ENCODE assay signal across 8 mouse cellular contexts in the genomic region with DNA sequence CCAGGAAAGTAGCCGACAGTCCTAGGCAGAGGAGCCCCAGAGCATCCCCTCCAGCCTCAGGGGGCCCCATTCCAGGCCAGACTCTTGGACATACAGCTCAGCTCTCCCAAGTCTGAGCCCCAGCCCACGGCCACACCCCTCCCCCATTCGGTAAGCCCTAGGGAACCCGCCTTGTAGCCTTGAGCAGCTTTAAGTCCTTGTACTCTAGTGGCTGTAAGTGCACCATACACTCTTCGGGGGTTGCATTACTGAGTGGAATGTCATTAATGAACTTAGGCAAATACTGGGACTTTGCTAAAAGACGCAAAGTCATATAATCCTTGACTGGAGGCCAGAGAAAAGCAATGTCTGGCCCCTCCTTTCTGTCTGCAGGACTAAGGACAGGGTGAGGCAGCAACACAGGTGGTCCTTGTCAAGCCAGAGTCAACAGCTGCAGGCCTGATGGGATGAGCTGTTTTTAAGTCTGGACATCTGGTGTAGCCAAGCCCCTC. TPM values are rescaled to one million over a fixed set of nuclear protein-coding genes. Genes with fewer than 3 reads are reported as not detected.
DNase-seq lines count a peak whose midpoint lies in the region; ATAC-seq and TF ChIP-seq lines count a peak whose summit lies in the region.

No protein-coding gene starts in this region.

- peak; percentile 53 for ATAC-seq in kidney, postnatal 0 days (replicated peaks; ENCODE audit: low FRiP score, low read depth)
- peak; percentile 71 for ATAC-seq in embryonic facial prominence, embryonic 14.5 days (ENCODE audit: low read depth)
- ATAC-seq in midbrain, embryonic 14.5 days (ENCODE audit: low FRiP score, low TSS enrichment) = no peak
- ATAC-seq in forebrain, postnatal 0 days = no peak

- TF ChIP-seq CTCF in kidney, postnatal 0 days (IDR thresholded peaks at IDR 0.05; ENCODE audit: low read depth) = no peak; the same call in 1 of the 2 replicates
- TF ChIP-seq CTCF in forebrain, postnatal 0 days (IDR thresholded peaks at IDR 0.05; ENCODE audit: low read depth) = no peak

- peak overlapping the region; percentile 17; the same call in 1 of the 2 replicates for H3K4me2 ChIP-seq in kidney, postnatal 0 days (ENCODE audit: low read length)
- 0 out of 2 replicates have a peak overlapping the region, but pooled peaks have one; percentile 3 for H3K4me2 ChIP-seq in embryonic facial prominence, embryonic 14.5 days (ENCODE audit: low read depth, low read length)
- H3K4me2 ChIP-seq in midbrain, embryonic 14.5 days (ENCODE audit: low read length) = no peak overlapping the region
- no peak overlapping the region for H3K4me2 ChIP-seq in forebrain, postnatal 0 days (ENCODE audit: low read depth)

- WGBS in kidney, postnatal 0 days = 21% methylated on average over 6 of the region's 6 CpGs
- WGBS in embryonic facial prominence, embryonic 14.5 days = 38% methylated on average over 6 of the region's 6 CpGs
- 40% methylated on average over 6 of the region's 6 CpGs for WGBS in midbrain, embryonic 14.5 days
- 54% methylated on average over 6 of the region's 6 CpGs for WGBS in forebrain, postnatal 0 days

- H3K36me3 ChIP-seq in kidney, postnatal 0 days (ENCODE audit: insufficient read depth, low read length) = 0 out of 2 replicates have a peak, but pooled peaks cover 3% of the 10 kb centered on the region
- H3K36me3 ChIP-seq in embryonic facial prominence, embryonic 14.5 days (ENCODE audit: control insufficient read depth, insufficient read depth, low read length) = peaks cover 29% of the 10 kb centered on the region
- H3K36me3 ChIP-seq in midbrain, embryonic 14.5 days (ENCODE audit: control insufficient read depth, insufficient read depth, low read length) = peaks cover 34% of the 10 kb centered on the region
- peaks cover 23% of the 10 kb centered on the region for H3K36me3 ChIP-seq in forebrain, postnatal 0 days (ENCODE audit: insufficient read depth)

- H3K4me1 ChIP-seq in kidney, postnatal 0 days (replicated peaks; ENCODE audit: insufficient read depth, low read length) = peaks cover 14% of the 10 kb centered on the region
- peaks cover 9% of the 10 kb centered on the region for H3K4me1 ChIP-seq in embryonic facial prominence, embryonic 14.5 days (ENCODE audit: control insufficient read depth, insufficient read depth, low read length)
- peaks cover 11% of the 10 kb centered on the region for H3K4me1 ChIP-seq in midbrain, embryonic 14.5 days (ENCODE audit: control insufficient read depth, insufficient read depth, low read length)
- H3K4me1 ChIP-seq in forebrain, postnatal 0 days (ENCODE audit: insufficient read depth) = peaks cover 4% of the 10 kb centered on the region

- H3K4me3 ChIP-seq in kidney, postnatal 0 days (replicated peaks; ENCODE audit: low read depth, low read length) = no peak overlapping the region
- no peak overlapping the region for H3K4me3 ChIP-seq in embryonic facial prominence, embryonic 14.5 days (ENCODE audit: low read depth, low read length)
- no peak overlapping the region for H3K4me3 ChIP-seq in midbrain, embryonic 14.5 days (replicated peaks; ENCODE audit: low read depth, low read length)
- no peak overlapping the region for H3K4me3 ChIP-seq in forebrain, postnatal 0 days (ENCODE audit: low read depth, low read length)

- H3K9me3 ChIP-seq in kidney, postnatal 0 days (replicated peaks; ENCODE audit: low read length) = no peaks in the 10 kb centered on the region
- H3K9me3 ChIP-seq in embryonic facial prominence, embryonic 14.5 days (ENCODE audit: control insufficient read depth, low read length) = no peaks in the 10 kb centered on the region
- H3K9me3 ChIP-seq in midbrain, embryonic 14.5 days (ENCODE audit: control insufficient read depth, low read length) = no peaks in the 10 kb centered on the region
- H3K9me3 ChIP-seq in forebrain, postnatal 0 days (ENCODE audit: low read length) = no peaks in the 10 kb centered on the region

- no peak overlapping the region for H3K9ac ChIP-seq in kidney, postnatal 0 days (ENCODE audit: low read depth, low read length)
- no peak overlapping the region for H3K9ac ChIP-seq in embryonic facial prominence, embryonic 14.5 days (ENCODE audit: low read depth, low read length)
- no peak overlapping the region for H3K9ac ChIP-seq in midbrain, embryonic 14.5 days (replicated peaks; ENCODE audit: low read length)
- no peak overlapping the region for H3K9ac ChIP-seq in forebrain, postnatal 0 days

- DNase-seq in kidney, postnatal 0 days (ENCODE audit: low spot score) = peak; percentile 90
- DNase-seq in kidney, adult 18-20 months = no peak
- DNase-seq in embryonic facial prominence, embryonic 14.5 days (ENCODE audit: low spot score) = peak; percentile 86
- DNase-seq in heart, postnatal 4 days = peak; percentile 72
- peak; percentile 19 for DNase-seq in midbrain, embryonic 14.5 days
- DNase-seq in spleen, postnatal 10 days (ENCODE audit: low spot score in 2 of 2) = no peak
- DNase-seq in forebrain, postnatal 0 days = no peak
- no peak for DNase-seq in MN1 (ENCODE audit: low spot score)

- H3K27me3 ChIP-seq in kidney, postnatal 0 days (ENCODE audit: insufficient read depth, low read length) = no peaks in the 10 kb centered on the region
- no peaks in the 10 kb centered on the region for H3K27me3 ChIP-seq in embryonic facial prominence, embryonic 14.5 days (replicated peaks; ENCODE audit: control insufficient read depth, insufficient read depth, low read length)
- H3K27me3 ChIP-seq in midbrain, embryonic 14.5 days (ENCODE audit: control insufficient read depth, insufficient read depth, low read length) = no peaks in the 10 kb centered on the region
- H3K27me3 ChIP-seq in forebrain, postnatal 0 days (ENCODE audit: insufficient read depth, low read length) = no peaks in the 10 kb centered on the region

- H3K27ac ChIP-seq in kidney, postnatal 0 days = peak overlapping the region; percentile 81
- H3K27ac ChIP-seq in embryonic facial prominence, embryonic 14.5 days (replicated peaks; ENCODE audit: low read depth, low read length) = peak overlapping the region; percentile 72
- H3K27ac ChIP-seq in midbrain, embryonic 14.5 days (replicated peaks; ENCODE audit: low read depth, low read length) = no peak overlapping the region
- H3K27ac ChIP-seq in forebrain, postnatal 0 days (ENCODE audit: low read depth, low read length) = no peak overlapping the region

RNA-seq across cellular contexts. Expression of gene Ckb, which starts 7.9 kb away (rescaled TPM):
- polyA plus RNA-seq in kidney, postnatal 0 days (2015; fragmentation: Nextera tagmentation; extraction: Ambion mirVana) = 135 and 148 TPM in 2 replicates
- polyA plus RNA-seq in embryonic facial prominence, embryonic 14.5 days (2014; fragmentation: Nextera tagmentation; extraction: Ambion mirVana) = 206 and 208 TPM in 2 replicates
- 100 to 1,000 TPM; 165 to 181 TPM for total RNA-seq in heart, postnatal 4 days (2021)
- polyA plus RNA-seq in midbrain, embryonic 14.5 days (2014; fragmentation: Nextera tagmentation; extraction: Ambion mirVana) = 1,414 and 1,526 TPM in 2 replicates
- total RNA-seq in forebrain, postnatal 0 days (2014; rRNA removed) = 1,430 and 1,456 TPM in 2 replicates
- 1,561 and 1,650 TPM in 2 replicates for polyA plus RNA-seq in forebrain, postnatal 0 days (2015; fragmentation: Nextera tagmentation; extraction: Ambion mirVana)

RNA-seq across cellular contexts. Expression of gene Trmt61a, which starts 13.7 kb away (rescaled TPM):
- polyA plus RNA-seq in kidney, postnatal 0 days (2015; fragmentation: Nextera tagmentation; extraction: Ambion mirVana) = 6.3 and 6.8 TPM in 2 replicates
- 5.8 and 7.9 TPM in 2 replicates for polyA plus RNA-seq in embryonic facial prominence, embryonic 14.5 days (2014; fragmentation: Nextera tagmentation; extraction: Ambion mirVana)
- 1 to 10 TPM; 9.4 to 9.8 TPM for total RNA-seq in heart, postnatal 4 days (2021)
- 7.0 and 8.0 TPM in 2 replicates for polyA plus RNA-seq in midbrain, embryonic 14.5 days (2014; fragmentation: Nextera tagmentation; extraction: Ambion mirVana)
- 15.9 and 19.6 TPM in 2 replicates for total RNA-seq in forebrain, postnatal 0 days (2014; rRNA removed)
- polyA plus RNA-seq in forebrain, postnatal 0 days (2015; fragmentation: Nextera tagmentation; extraction: Ambion mirVana) = 8.8 and 10.9 TPM in 2 replicates

RNA-seq across cellular contexts. Expression of gene Bag5, which starts 48.9 kb away (rescaled TPM):
- polyA plus RNA-seq in kidney, postnatal 0 days (2015; fragmentation: Nextera tagmentation; extraction: Ambion mirVana) = 45.7 and 48.9 TPM in 2 replicates
- 59.0 and 61.5 TPM in 2 replicates for polyA plus RNA-seq in embryonic facial prominence, embryonic 14.5 days (2014; fragmentation: Nextera tagmentation; extraction: Ambion mirVana)
- 10 to 100 TPM; 29.3 to 32.6 TPM for total RNA-seq in heart, postnatal 4 days (2021)
- 67.3 and 72.9 TPM in 2 replicates for polyA plus RNA-seq in midbrain, embryonic 14.5 days (2014; fragmentation: Nextera tagmentation; extraction: Ambion mirVana)
- total RNA-seq in forebrain, postnatal 0 days (2014; rRNA removed) = 50.6 and 54.2 TPM in 2 replicates
- 60.7 and 71.2 TPM in 2 replicates for polyA plus RNA-seq in forebrain, postnatal 0 days (2015; fragmentation: Nextera tagmentation; extraction: Ambion mirVana)

RNA-seq across cellular contexts. Expression of gene Apopt1, which starts 48.9 kb away (rescaled TPM):
- 57.8 and 61.4 TPM in 2 replicates for polyA plus RNA-seq in kidney, postnatal 0 days (2015; fragmentation: Nextera tagmentation; extraction: Ambion mirVana)
- 46.6 and 48.0 TPM in 2 replicates for polyA plus RNA-seq in embryonic facial prominence, embryonic 14.5 days (2014; fragmentation: Nextera tagmentation; extraction: Ambion mirVana)
- total RNA-seq in heart, postnatal 4 days (2021) = 10 to 100 TPM; 40.0 to 42.1 TPM
- 57.6 and 66.0 TPM in 2 replicates for polyA plus RNA-seq in midbrain, embryonic 14.5 days (2014; fragmentation: Nextera tagmentation; extraction: Ambion mirVana)
- total RNA-seq in forebrain, postnatal 0 days (2014; rRNA removed) = 27.8 and 30.1 TPM in 2 replicates
- polyA plus RNA-seq in forebrain, postnatal 0 days (2015; fragmentation: Nextera tagmentation; extraction: Ambion mirVana) = 52.7 and 59.8 TPM in 2 replicates

Comparison
In these comparisons a context has a peak if more than half of its experiments do, and no peak if none do; other contexts are left out.
1. DNase-seq: peak in kidney, postnatal 0 days (single experiment), embryonic facial prominence, embryonic 14.5 days (single experiment), heart, postnatal 4 days (single experiment) and midbrain, embryonic 14.5 days (single experiment); none in kidney, adult 18-20 months (single experiment), spleen, postnatal 10 days (0 of 2), forebrain, postnatal 0 days (single experiment) and MN1 (single experiment).
2. ATAC-seq: peak in kidney, postnatal 0 days (single experiment) and embryonic facial prominence, embryonic 14.5 days (single experiment); none in midbrain, embryonic 14.5 days (single experiment) and forebrain, postnatal 0 days (single experiment).
3. H3K27ac ChIP-seq: peak in kidney, postnatal 0 days (single experiment) and embryonic facial prominence, embryonic 14.5 days (single experiment); none in midbrain, embryonic 14.5 days (single experiment) and forebrain, postnatal 0 days (single experiment).
4. H3K4me2 ChIP-seq: peak in kidney, postnatal 0 days (single experiment) and embryonic facial prominence, embryonic 14.5 days (single experiment); none in midbrain, embryonic 14.5 days (single experiment) and forebrain, postnatal 0 days (single experiment).